Mouse (Mus musculus): ENCODE data around the gene Rhbdl2. TPM values are rescaled to one million over a fixed set of nuclear protein-coding genes. Genes with fewer than 3 reads are reported as not detected.

Rhbdl2 gene
- total RNA-seq (2023): not detected in 2 replicates

DNA sequence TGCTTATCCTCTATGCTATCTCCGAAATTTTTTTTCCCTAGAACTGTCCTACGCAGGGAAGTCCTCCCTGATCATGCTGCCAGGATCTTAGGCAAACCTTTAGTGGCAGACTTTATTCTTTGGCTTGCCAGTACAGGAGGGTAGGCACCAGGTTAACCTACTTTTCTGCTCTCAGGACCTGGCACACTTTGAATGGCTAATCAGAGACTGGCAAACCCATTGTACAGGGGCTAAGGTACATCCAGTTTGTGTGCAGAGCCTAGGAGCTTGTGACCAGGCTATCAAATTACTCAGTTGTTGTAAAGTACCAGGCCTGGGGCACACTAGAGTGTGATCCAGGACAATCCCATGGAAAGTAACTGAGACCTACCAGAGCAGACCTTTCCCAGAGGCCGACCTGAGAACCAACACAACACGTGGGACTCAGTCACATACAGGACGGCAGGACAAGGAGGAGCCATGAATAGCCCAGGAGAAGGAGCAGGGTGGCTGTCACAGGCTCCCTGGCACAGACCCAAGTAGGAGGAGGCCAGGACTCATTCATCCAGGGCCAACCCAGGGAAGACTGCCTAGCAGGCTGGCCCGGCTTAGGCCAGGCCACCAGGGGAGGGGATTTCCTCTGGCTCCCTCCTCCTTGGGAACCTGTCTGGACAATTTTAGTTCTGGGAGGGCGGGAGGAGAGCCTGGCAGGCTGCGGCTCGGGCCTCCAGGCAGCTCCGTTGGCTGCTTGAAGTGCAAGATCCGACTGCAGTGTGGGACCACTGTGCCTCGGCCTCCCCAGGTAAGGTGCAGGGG is at the start of gene Rhbdl2:
Gene Rhbdl2 (plus strand): TSS at position 684 of the 795 bp plus-strand sequence.

DNA sequence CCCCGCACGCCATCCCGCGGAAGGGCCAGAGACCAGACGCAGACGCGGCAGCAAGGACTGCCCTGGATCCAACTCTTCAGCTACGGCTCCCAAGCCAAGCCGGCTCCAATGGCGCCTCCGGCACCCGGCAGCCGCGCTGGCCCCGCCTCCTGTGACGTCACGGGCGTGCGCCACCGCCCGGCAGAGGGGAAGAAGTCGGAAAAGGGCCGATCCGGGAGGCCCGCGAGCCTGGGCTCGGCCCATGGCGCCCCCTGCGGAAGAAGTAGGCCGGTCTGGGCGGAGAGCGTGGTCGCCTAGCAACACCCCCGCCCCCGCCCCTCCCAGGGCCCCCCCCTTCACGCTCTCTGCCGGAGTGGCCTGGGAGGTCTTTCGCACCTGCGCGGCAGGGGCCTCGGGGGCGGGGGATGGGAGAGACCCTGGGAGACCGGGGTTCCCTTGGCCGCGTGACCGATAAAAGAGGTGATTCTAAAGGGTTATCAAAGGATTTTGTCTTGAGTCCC is 37.5 kb upstream of the Rhbdl2 start, which contains the start of gene Akirin1:
Gene Akirin1 (minus strand): TSS at position 194 of the 500 bp plus-strand sequence.

GRCm38 (mm10) chr4:123859379-123859778 is 71.7 kb downstream of the Rhbdl2 start, which contains the start of gene 4933427I04Rik:
TSS of gene 4933427I04Rik (plus strand) at chr4:123859679.

Other genes with a start within 250 kb of the Rhbdl2 start
- 158 and 196 TPM in 2 replicates for gene Macf1, start 103.5 kb upstream of the Rhbdl2 start, total RNA-seq (2023)
- 25.7 and 34.0 TPM in 2 replicates for gene Ndufs5, start 69.7 kb upstream of the Rhbdl2 start, total RNA-seq (2023)
- gene Akirin1, start 37.5 kb upstream of the Rhbdl2 start, total RNA-seq (2023): 62.0 and 69.2 TPM in 2 replicates
- not detected in 2 replicates for gene 4933427I04Rik, start 71.8 kb downstream of the Rhbdl2 start, total RNA-seq (2023)
- 6.2 and 8.0 TPM in 2 replicates for gene Mycbp, start 117.0 kb downstream of the Rhbdl2 start, total RNA-seq (2023)
- gene Rragc, start 129.6 kb downstream of the Rhbdl2 start, total RNA-seq (2023): 61.1 and 63.0 TPM in 2 replicates
- gene 4930535I16Rik, start 130.1 kb downstream of the Rhbdl2 start, total RNA-seq (2023): 1.7 TPM in 1 of 2 replicates, not detected in the other

All from neutrophil, adult 65 days (primary cell).